Mouse (Mus musculus) CH12.LX (cell line): ENCODE measurements at regions not wholly inside any gene's neighbourhood (a gene's known extent, or its start where the extent isn't known, plus 50 kb on each side); places are given as distances from the start of the nearest gene placed in this dataset.

Experiments used
- DNase-seq: peaks from one replicate; pipeline ENCODE4 v3.0.0-alpha.2; 2013; ENCODE audit errors: extremely low read depth
- H3K27ac ChIP-seq: 2 replicates; pipeline ENCODE4 v1.5.1; 2012; ENCODE audit warnings: low read depth, mild to moderate bottlenecking, control low read depth, moderate library complexity; ENCODE audit not compliant: insufficient read depth
- H3K27me3 ChIP-seq: replicated peaks from 2 replicates; pipeline ENCODE3; 2012; ENCODE audit warnings: inconsistent platforms
- H3K36me3 ChIP-seq, 2 experiments: replicated peaks in 1 of 2; 2 replicates each; pipeline versions ENCODE3 to v1.6.1; 2012; ENCODE audit warnings: inconsistent platforms in 1 of 2, low read length in 1 of 2, mild to moderate bottlenecking in 1 of 2, mixed read lengths in 1 of 2, moderate library complexity in 1 of 2; ENCODE audit not compliant: control insufficient read depth in 1 of 2, insufficient read depth in 1 of 2
- H3K4me1 ChIP-seq, 2 experiments: 2 replicates each; pipeline ENCODE4 v1.6.1; 2012; ENCODE audit warnings: inconsistent platforms in 1 of 2, moderate library complexity in 1 of 2; ENCODE audit not compliant: insufficient read depth in 2 of 2, control insufficient read depth in 1 of 2
- H3K4me2 ChIP-seq: 2 replicates; pipeline ENCODE4 v1.6.1; 2012; ENCODE audit warnings: low read depth, mild to moderate bottlenecking, control low read depth; ENCODE audit not compliant: poor library complexity, insufficient read depth, severe bottlenecking
- H3K4me3 ChIP-seq, 3 experiments: fragments of 150-350 bp in 1 of 3; sonication (generic) in 1 of 3; replicated peaks in 1 of 3; 2 replicates each; pipeline versions ENCODE3 to v1.5.1; 2011 to 2012; ENCODE audit warnings: low read depth in 2 of 3, low read length in 2 of 3, mild to moderate bottlenecking in 2 of 3, moderate library complexity in 2 of 3, control low read depth in 1 of 3, improper control_type of control experiment in 1 of 3, inconsistent platforms in 1 of 3, mixed read lengths in 1 of 3; ENCODE audit not compliant: poor library complexity in 1 of 3
- H3K79me2 ChIP-seq: replicated peaks from 2 replicates; pipeline ENCODE4 v1.6.1; 2012; ENCODE audit warnings: mild to moderate bottlenecking, moderate library complexity; ENCODE audit not compliant: control insufficient read depth, poor library complexity, insufficient read depth, severe bottlenecking; ENCODE audit errors: extremely low read depth
- H3K9ac ChIP-seq: 2 replicates; pipeline ENCODE4 v1.6.1; 2012; ENCODE audit warnings: low read depth, mild to moderate bottlenecking, control low read depth, moderate library complexity; ENCODE audit not compliant: insufficient read depth
- H3K9me3 ChIP-seq: replicated peaks from 2 replicates; pipeline ENCODE3; 2012; ENCODE audit warnings: low read length, inconsistent platforms, mixed read lengths
- CHD1 ChIP-seq: IDR thresholded peaks from 2 replicates; pipeline ENCODE4 v1.6.1; 2012; ENCODE audit warnings: low read depth, low read length, improper control_type of control experiment, inconsistent platforms
- E2F4 ChIP-seq: IDR thresholded peaks from 2 replicates; pipeline ENCODE4 v1.6.1; 2011; ENCODE audit warnings: low read depth, low read length, improper control_type of control experiment; ENCODE audit not compliant: insufficient replicate concordance
- ELF1 ChIP-seq: IDR thresholded peaks from 2 replicates; pipeline ENCODE4 v1.6.1; 2014; ENCODE audit warnings: low read depth, mild to moderate bottlenecking, inconsistent platforms, low read length, improper control_type of control experiment
- HCFC1 ChIP-seq: IDR thresholded peaks from 2 replicates; pipeline ENCODE4 v1.6.1; 2012; ENCODE audit warnings: low read depth, mild to moderate bottlenecking, inconsistent platforms, low read length, improper control_type of control experiment
- IRF4 ChIP-seq: IDR thresholded peaks from 2 replicates; pipeline ENCODE4 v1.6.1; 2014; ENCODE audit warnings: low read depth, mild to moderate bottlenecking, inconsistent platforms, low read length, improper control_type of control experiment
- JUND ChIP-seq: conservative IDR thresholded peaks from 2 replicates; pipeline ENCODE4 v1.6.1; 2011; ENCODE audit warnings: low read depth, low read length, improper control_type of control experiment
- KAT2A ChIP-seq: IDR thresholded peaks from 2 replicates; pipeline ENCODE4 v1.6.1; 2012; ENCODE audit warnings: low read length, improper control_type of control experiment, inconsistent platforms; ENCODE audit not compliant: insufficient replicate concordance
- MAFK ChIP-seq: IDR thresholded peaks from 2 replicates; pipeline ENCODE4 v1.6.1; 2011; ENCODE audit warnings: low read length, improper control_type of control experiment; ENCODE audit not compliant: insufficient replicate concordance
- MAX ChIP-seq: IDR thresholded peaks from 2 replicates; pipeline ENCODE4 v1.6.1; 2011; ENCODE audit warnings: low read length, improper control_type of control experiment
- MAZ ChIP-seq: IDR thresholded peaks from 2 replicates; pipeline ENCODE4 v1.6.1; 2012; ENCODE audit warnings: low read depth, mild to moderate bottlenecking, inconsistent platforms, low read length, improper control_type of control experiment, moderate library complexity
- MEF2A ChIP-seq: IDR thresholded peaks from 2 replicates; pipeline ENCODE4 v1.6.1; 2014; ENCODE audit warnings: low read depth, mild to moderate bottlenecking, inconsistent platforms, low read length, improper control_type of control experiment, borderline replicate concordance
- MXI1 ChIP-seq: IDR thresholded peaks from 2 replicates; pipeline ENCODE4 v1.6.1; 2011; ENCODE audit warnings: mild to moderate bottlenecking, low read depth, low read length, improper control_type of control experiment
- MYC ChIP-seq: IDR thresholded peaks from 2 replicates; pipeline ENCODE4 v1.6.1; 2011; ENCODE audit warnings: low read depth, mild to moderate bottlenecking, improper control_type of control experiment, low read length
- NELFE ChIP-seq: IDR thresholded peaks from 2 replicates; pipeline ENCODE4 v1.6.1; 2011; ENCODE audit warnings: low read depth, low read length, improper control_type of control experiment
- NRF1 ChIP-seq: IDR thresholded peaks from 2 replicates; pipeline ENCODE4 v1.6.1; 2014; ENCODE audit warnings: low read depth, mild to moderate bottlenecking, inconsistent platforms, low read length, improper control_type of control experiment, moderate library complexity
- POLR2A ChIP-seq: IDR thresholded peaks from 2 replicates; pipeline ENCODE4 v1.6.1; 2011; ENCODE audit warnings: low read depth, mild to moderate bottlenecking, improper control_type of control experiment, low read length
- RCOR1 ChIP-seq: conservative IDR thresholded peaks from 2 replicates; pipeline ENCODE4 v1.6.1; 2012; ENCODE audit warnings: low read depth, mild to moderate bottlenecking, inconsistent platforms, low read length, improper control_type of control experiment
- TCF12 ChIP-seq: IDR thresholded peaks from 2 replicates; pipeline ENCODE4 v1.6.1; 2014; ENCODE audit warnings: low read depth, mild to moderate bottlenecking, inconsistent platforms, low read length, improper control_type of control experiment
- UBTF ChIP-seq: IDR thresholded peaks from 2 replicates; pipeline ENCODE4 v1.6.1; 2012; ENCODE audit warnings: low read depth, mild to moderate bottlenecking, inconsistent platforms, low read length, improper control_type of control experiment, moderate library complexity
- ZC3H11A ChIP-seq: IDR thresholded peaks from 2 replicates; pipeline ENCODE4 v1.6.1; 2012; ENCODE audit warnings: low read depth, mild to moderate bottlenecking, inconsistent platforms, low read length, improper control_type of control experiment
- ZNF384 ChIP-seq: IDR thresholded peaks from 2 replicates; pipeline ENCODE4 v1.6.1; 2012; ENCODE audit warnings: low read depth, low read length, improper control_type of control experiment, inconsistent platforms
- dilution Hi-C: fragments of 300-500 bp; cut with MboI; formaldehyde crosslinking; loops from 2 replicates; pipeline ENCODE4 v1.14.3; 2020; ENCODE audit warnings: low sequenced_read_pairs; ENCODE audit not compliant: extremely low pct_unique_long_range_greater_than_20kb, extremely low pct_ligation_motif_present
- in situ Hi-C: fragments of 300-500 bp; cut with MboI; formaldehyde crosslinking; loops from 3 replicates; pipeline ENCODE4 v1.14.3; 2019; ENCODE audit warnings: low sequenced_read_pairs, low pct_ligation_motif_present, low pct_unique_long_range_greater_than_20kb, mixed read lengths

DNA sequence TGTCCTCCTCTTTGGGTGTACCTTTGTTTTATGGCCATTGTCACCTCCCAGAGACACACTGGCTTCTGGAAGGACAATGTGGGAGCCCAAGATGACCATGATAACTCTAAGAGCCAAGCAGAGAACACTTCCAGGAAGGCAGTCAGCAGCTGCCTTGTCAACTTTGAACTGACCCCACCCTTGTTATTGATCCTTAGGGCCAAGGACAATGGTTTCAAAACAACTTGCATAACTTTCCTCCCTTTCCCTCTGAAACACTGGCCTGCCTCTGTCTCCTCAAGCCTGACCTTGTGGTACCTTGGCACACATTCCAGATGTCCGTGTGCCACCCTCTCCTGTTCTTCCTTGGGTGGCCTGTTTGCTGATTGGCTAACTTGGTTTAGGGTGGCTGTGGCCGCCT, 163.2 kb downstream of the Auh start:
- dilution Hi-C loops (no loop called here), in situ Hi-C loops (no loop called here)
- peaks cover 3% of the 10 kb centered on the region for H3K9me3 ChIP-seq
- no peaks in the 10 kb centered on the region for H3K4me1 ChIP-seq
- no peaks in the 10 kb centered on the region for H3K79me2 ChIP-seq
- no peak overlapping the region for H3K27ac ChIP-seq
- no peak overlapping the region for H3K4me2 ChIP-seq
- TF ChIP-seq JUND: no peak
- TF ChIP-seq MXI1: no peak
- TF ChIP-seq HCFC1: no peak
- TF ChIP-seq MEF2A: no peak
- no peak for TF ChIP-seq MYC
- no peak for TF ChIP-seq NRF1
- no peak for TF ChIP-seq MAZ
- TF ChIP-seq ELF1: no peak
- TF ChIP-seq NELFE: no peak
- no peak for TF ChIP-seq KAT2A
- TF ChIP-seq TCF12: no peak
- TF ChIP-seq MAX: no peak
- no peak for TF ChIP-seq POLR2A
- no peak for TF ChIP-seq RCOR1
- TF ChIP-seq E2F4: no peak
- no peak for TF ChIP-seq MAFK
- TF ChIP-seq UBTF: no peak
- TF ChIP-seq CHD1: no peak
- TF ChIP-seq ZNF384: no peak
- no peak for DNase-seq
- H3K36me3 ChIP-seq: no peaks in the 10 kb centered on the region
- H3K27me3 ChIP-seq: no peaks in the 10 kb centered on the region
- no peak overlapping the region for H3K9ac ChIP-seq
- no peak overlapping the region for H3K4me3 ChIP-seq

GRCm38 (mm10) chr13:52769956-52770355, 159.5 kb downstream of the Auh start:
- Histone ChIP-seq H3K9ac (no peak overlapping the region), H3K4me3 (no peak overlapping the region), H3K36me3 (no peaks in the 10 kb centered on the region), H3K27me3 (no peaks in the 10 kb centered on the region), H3K79me2 (no peaks in the 10 kb centered on the region), H3K4me2 (no peak overlapping the region), H3K27ac (no peak overlapping the region), H3K9me3 (no peaks in the 10 kb centered on the region), H3K4me1 (no peaks in the 10 kb centered on the region)
- dilution Hi-C loops (no loop called here), in situ Hi-C loops (no loop called here)
- DNase-seq: no peak
- TF ChIP-seq ZC3H11A: no peak
- no peak for TF ChIP-seq IRF4
- no peak for TF ChIP-seq ZNF384
